Mouse (Mus musculus): ENCODE measurements around the gene Ift80. TPM values are rescaled to one million over a fixed set of nuclear protein-coding genes. Genes with fewer than 3 reads are reported as not detected.

The Ift80 gene
- total and polyA plus RNA-seq, 3 experiments = 4.6 to 8.4 TPM; not detected in 1

DNA sequence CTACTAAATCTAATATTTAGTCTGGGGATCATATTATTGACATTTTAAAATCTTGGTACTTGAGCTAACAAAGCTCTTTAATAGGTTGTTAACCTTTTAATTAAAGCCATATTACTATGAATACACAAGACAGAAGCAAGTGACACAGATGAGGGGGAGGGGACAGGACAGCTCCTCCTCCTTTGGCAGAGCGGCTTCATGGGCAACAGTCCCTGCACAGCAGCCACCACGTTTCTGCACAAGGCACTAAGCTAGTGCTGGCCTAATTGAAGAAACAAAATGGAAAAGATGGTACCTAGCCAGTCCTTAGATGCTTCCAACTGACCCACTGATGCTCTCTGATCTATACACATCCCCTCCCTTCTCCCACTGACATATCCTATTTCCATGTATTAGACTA is 55.5 kb downstream of the Ift80 start:
- no peak overlapping the region for H3K27ac ChIP-seq (ENCODE audit: control insufficient read depth, low read depth, low read length)
- H3K36me3 ChIP-seq (ENCODE audit: control insufficient read depth in 1 of 2, insufficient read depth in 2 of 2, low read length in 2 of 2) = peaks cover 0 to 10% of the 10 kb centered on the region in 2 experiments; a peak in 2 of 4 replicates
- H3K27me3 ChIP-seq (ENCODE audit: control insufficient read depth in 1 of 2, insufficient read depth in 2 of 2, low read length in 2 of 2) = no peaks in the 10 kb centered on the region
- no peaks in the 10 kb centered on the region for H3K9me3 ChIP-seq (replicated peaks; ENCODE audit: insufficient read depth, low read length)
- no peak overlapping the region for H3K4me3 ChIP-seq (ENCODE audit: control insufficient read depth in 1 of 2, insufficient read depth in 1 of 2, low read depth in 2 of 2, low read length in 2 of 2)
- H3K4me1 ChIP-seq (ENCODE audit: control insufficient read depth in 1 of 2, insufficient read depth in 2 of 2, low read length in 2 of 2) = peaks cover 3 to 7% of the 10 kb centered on the region in 2 experiments
- H3K79me2 ChIP-seq (ENCODE audit: control insufficient read depth, insufficient read depth, low read length, poor library complexity) = no peaks in the 10 kb centered on the region
- no peak overlapping the region for H3K9ac ChIP-seq (ENCODE audit: control insufficient read depth, low read depth, low read length, poor library complexity, severe bottlenecking)
- TF ChIP-seq USF1 (IDR thresholded peaks at IDR 0.05; ENCODE audit: low read depth, low read length) (no peak), POLR2AphosphoS5 (IDR thresholded peaks at IDR 0.05; ENCODE audit: borderline replicate concordance, low read depth, low read length) (no peak), MYC (IDR thresholded peaks at IDR 0.05; ENCODE audit: low read depth, low read length) (no peak), MAZ (IDR thresholded peaks at IDR 0.05; ENCODE audit: low read depth, low read length) (no peak), RAD21 (IDR thresholded peaks at IDR 0.05; ENCODE audit: low read depth, low read length) (no peak), BHLHE40 (IDR thresholded peaks at IDR 0.05; ENCODE audit: borderline replicate concordance, low read depth, low read length) (no peak), ZC3H11A (IDR thresholded peaks at IDR 0.05; ENCODE audit: low read depth, low read length) (no peak), GABPA (IDR thresholded peaks at IDR 0.05; ENCODE audit: low read depth, low read length) (no peak), CHD1 (IDR thresholded peaks at IDR 0.05; ENCODE audit: low read depth, low read length) (no peak), TAL1 (IDR thresholded peaks at IDR 0.05; ENCODE audit: low read length) (no peak), JUND (IDR thresholded peaks at IDR 0.05; ENCODE audit: low read depth, low read length) (no peak), SIN3A (IDR thresholded peaks at IDR 0.05; ENCODE audit: low read length) (no peak), ZMIZ1 (IDR thresholded peaks at IDR 0.05; ENCODE audit: low read depth, low read length) (no peak), TCF12 (IDR thresholded peaks at IDR 0.05; ENCODE audit: low read depth, low read length) (no peak), MXI1 (IDR thresholded peaks at IDR 0.05; ENCODE audit: low read depth, low read length) (no peak)
- DNase-seq (ENCODE audit: low read depth, low spot score) = no peak

DNA sequence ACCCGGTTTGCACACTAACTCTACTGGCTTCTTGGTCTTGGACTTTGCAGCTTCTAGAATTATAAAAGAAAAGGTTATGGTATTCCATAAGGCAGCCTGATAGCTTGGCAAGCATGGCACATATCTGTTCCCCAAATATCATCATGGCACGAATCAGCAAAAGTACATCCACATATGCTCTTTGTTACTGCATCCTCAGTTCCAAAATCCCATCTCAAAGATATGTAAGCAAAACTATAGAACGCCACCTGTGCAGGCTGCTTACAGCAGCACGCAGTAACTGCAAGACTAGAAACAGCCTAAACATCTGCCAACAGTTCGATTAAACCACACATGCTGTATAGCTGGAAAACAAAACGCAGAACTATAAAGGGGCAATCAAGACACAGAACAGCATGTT is 62.5 kb downstream of the Ift80 start:
- Histone ChIP-seq H3K36me3 (ENCODE audit: control insufficient read depth in 1 of 2, insufficient read depth in 2 of 2, low read length in 2 of 2) (no peaks in the 10 kb centered on the region), H3K9ac (ENCODE audit: control insufficient read depth, low read depth, low read length, poor library complexity, severe bottlenecking) (no peak overlapping the region), H3K9me3 (replicated peaks; ENCODE audit: insufficient read depth, low read length) (no peaks in the 10 kb centered on the region), H3K79me2 (ENCODE audit: control insufficient read depth, insufficient read depth, low read length, poor library complexity) (no peaks in the 10 kb centered on the region), H3K27ac (ENCODE audit: control insufficient read depth, low read depth, low read length) (no peak overlapping the region), H3K4me1 (ENCODE audit: control insufficient read depth in 1 of 2, insufficient read depth in 2 of 2, low read length in 2 of 2) (no peaks in the 10 kb centered on the region), H3K4me3 (ENCODE audit: control insufficient read depth in 1 of 2, insufficient read depth in 1 of 2, low read depth in 2 of 2, low read length in 2 of 2) (no peak overlapping the region), H3K27me3 (ENCODE audit: control insufficient read depth in 1 of 2, insufficient read depth in 2 of 2, low read length in 2 of 2) (no peaks in the 10 kb centered on the region)
- TF ChIP-seq MYC (IDR thresholded peaks at IDR 0.05; ENCODE audit: low read depth, low read length) = no peak
- TF ChIP-seq POLR2AphosphoS5 (IDR thresholded peaks at IDR 0.05; ENCODE audit: borderline replicate concordance, low read depth, low read length) = no peak
- TF ChIP-seq POLR2A (IDR thresholded peaks at IDR 0.05; ENCODE audit: control insufficient read depth in 1 of 2, insufficient read depth in 1 of 2, low read depth in 1 of 2, low read length in 2 of 2, poor library complexity in 1 of 2) = no peak
- TF ChIP-seq ZMIZ1 (IDR thresholded peaks at IDR 0.05; ENCODE audit: low read depth, low read length) = no peak
- no peak for TF ChIP-seq MXI1 (IDR thresholded peaks at IDR 0.05; ENCODE audit: low read depth, low read length)
- DNase-seq (ENCODE audit: low read depth, low spot score) = no peak
